ENCODE assay signal across 8 mouse cellular contexts in genomic region chr17:51179195-51179953, GRCm38 (mm10). TPM values are rescaled to one million over a fixed set of nuclear protein-coding genes. Genes with fewer than 3 reads are reported as not detected.
A peak's percentile ranks its signal among the peaks of the same experiment; 100 is the strongest.
DNase-seq lines count a peak whose midpoint lies in the region; ATAC-seq lines count a peak whose summit lies in the region.

Gene Tbc1d5 (minus strand): TSS chr17:51179352.

- peak within 1 kb of the TSS; percentile 66 for H3K4me3 ChIP-seq in intestine, embryonic 14.5 days (ENCODE audit: low read depth, low read length)

- peak within 1 kb of the TSS; percentile 93 for H3K9ac ChIP-seq in intestine, embryonic 14.5 days (ENCODE audit: low read length)

- peak; percentile 92 to 93 for DNase-seq in adrenal gland, adult 18-20 months (ENCODE audit: low spot score in 2 of 2)
- peak; percentile 94 for DNase-seq in embryo, embryonic 11 days
- peak; percentile 91 for DNase-seq in gastrocnemius, postnatal 25 days
- peak; percentile 95 for DNase-seq in intestine, embryonic 14.5 days (ENCODE audit: low spot score)
- DNase-seq in left cerebral cortex, postnatal 14 days (ENCODE audit: low spot score in 2 of 2) = peak; percentile 91 to 93
- DNase-seq in mesoderm, embryonic 11.5 days (ENCODE audit: low read depth, low spot score) = peak; percentile 90
- peak; percentile 91 for DNase-seq in right cerebral cortex, postnatal 36 days (ENCODE audit: low spot score in 2 of 2)
- DNase-seq in yolk sac, embryonic 10.5 days (ENCODE audit: low spot score) = peak; percentile 91

- peak; percentile 99 for ATAC-seq in intestine, embryonic 14.5 days (replicated peaks; ENCODE audit: low FRiP score, low TSS enrichment, low read depth)

- WGBS in intestine, embryonic 14.5 days = 3% methylated on average over 54 of the region's 54 CpGs

- H3K36me3 ChIP-seq in intestine, embryonic 14.5 days (ENCODE audit: control insufficient read depth, insufficient read depth, low read length) = no peaks in the 10 kb centered on the region

- no peaks in the 10 kb centered on the region for H3K9me3 ChIP-seq in intestine, embryonic 14.5 days (ENCODE audit: control insufficient read depth, low read length)

- intact Hi-C loops in left cerebral cortex, postnatal 14 days (cut with DNase I) = no loop called here

- peak within 1 kb of the TSS; percentile 98 for H3K27ac ChIP-seq in intestine, embryonic 14.5 days (ENCODE audit: low read depth)

- no peaks in the 10 kb centered on the region for H3K27me3 ChIP-seq in intestine, embryonic 14.5 days (replicated peaks; ENCODE audit: control insufficient read depth, insufficient read depth, low read length)

- peaks cover 4% of the 10 kb centered on the region; the same call in 1 of the 2 replicates for H3K4me1 ChIP-seq in intestine, embryonic 14.5 days (replicated peaks; ENCODE audit: control insufficient read depth, insufficient read depth, low read length)

- H3K4me2 ChIP-seq in intestine, embryonic 14.5 days (ENCODE audit: low read length) = peak within 1 kb of the TSS; percentile 51

RNA-seq across cellular contexts. Expression of gene Tbc1d5, which starts in this region (rescaled TPM):
- total RNA-seq in adrenal gland, adult 18-20 months (2021) = 10 to 100 TPM; 19.8 to 22.0 TPM
- 1 to 10 TPM; 6.8 to 7.3 TPM for total RNA-seq in gastrocnemius, postnatal 25 days (2021)
- 12.0 and 12.2 TPM in 2 replicates for polyA plus RNA-seq in intestine, embryonic 14.5 days (2014; fragmentation: Nextera tagmentation; extraction: Ambion mirVana)
- total RNA-seq in left cerebral cortex, postnatal 14 days (2021) = 10 to 100 TPM; 26.8 to 33.3 TPM

Comparison
In these comparisons a context has a peak if more than half of its experiments do, and no peak if none do; other contexts are left out.
1. Peak in every context shown above with its lines: DNase-seq, ATAC-seq, H3K4me3 ChIP-seq and H3K27ac ChIP-seq.